Mouse (Mus musculus) MEL (cell line): ENCODE data around the gene Il17rc. TPM values are rescaled to one million over a fixed set of nuclear protein-coding genes. Genes with fewer than 3 reads are reported as not detected.
A peak's percentile ranks its signal among the peaks of the same experiment; 100 is the strongest.

Source experiments
- DNase-seq: peaks from one replicate; pipeline ENCODE4 v3.0.0; 2011; ENCODE audit warnings: low read depth, low spot score
- H3K27ac ChIP-seq: 2 replicates; pipeline ENCODE4 v1.5.1; 2012; ENCODE audit warnings: low read depth, mild to moderate bottlenecking, control low read depth, low read length, moderate library complexity; ENCODE audit not compliant: control insufficient read depth
- H3K27me3 ChIP-seq, 2 experiments: fragments of 150-350 bp in 1 of 2; sonication (generic) in 1 of 2; 2 replicates each; pipeline ENCODE4 v1.6.1; 2012; ENCODE audit warnings: low read length in 2 of 2, mild to moderate bottlenecking in 2 of 2, improper control_type of control experiment in 1 of 2, moderate library complexity in 1 of 2; ENCODE audit not compliant: insufficient read depth in 2 of 2, control insufficient read depth in 1 of 2
- H3K36me3 ChIP-seq, 2 experiments: 2 replicates each; pipeline ENCODE4 v1.6.1; 2012 to 2014; ENCODE audit warnings: low read length in 2 of 2, improper control_type of control experiment in 1 of 2, inconsistent platforms in 1 of 2, mild to moderate bottlenecking in 1 of 2; ENCODE audit not compliant: insufficient read depth in 2 of 2, control insufficient read depth in 1 of 2
- H3K4me1 ChIP-seq, 2 experiments: fragments of 150-350 bp in 1 of 2; sonication (generic) in 1 of 2; 2 replicates each; pipeline ENCODE4 v1.6.1; 2012; ENCODE audit warnings: low read length in 2 of 2, improper control_type of control experiment in 1 of 2, mild to moderate bottlenecking in 1 of 2; ENCODE audit not compliant: insufficient read depth in 2 of 2, control insufficient read depth in 1 of 2
- H3K4me3 ChIP-seq, 2 experiments: fragments of 150-350 bp in 1 of 2; sonication (generic) in 1 of 2; 2 replicates each; pipeline ENCODE4 v1.5.1; 2012; ENCODE audit warnings: low read depth in 2 of 2, low read length in 2 of 2, mild to moderate bottlenecking in 2 of 2, moderate library complexity in 2 of 2, control low read depth in 1 of 2, improper control_type of control experiment in 1 of 2; ENCODE audit not compliant: control insufficient read depth in 1 of 2, insufficient read depth in 1 of 2
- H3K79me2 ChIP-seq: 2 replicates; pipeline ENCODE4 v1.6.1; 2012; ENCODE audit warnings: mild to moderate bottlenecking, low read length, moderate library complexity; ENCODE audit not compliant: control insufficient read depth, poor library complexity, insufficient read depth
- H3K9ac ChIP-seq: 2 replicates; pipeline ENCODE4 v1.6.1; 2012; ENCODE audit warnings: low read depth, mild to moderate bottlenecking, control low read depth, low read length, moderate library complexity; ENCODE audit not compliant: control insufficient read depth, poor library complexity, severe bottlenecking
- H3K9me3 ChIP-seq: fragments of 150-350 bp; sonication (generic); replicated peaks from 2 replicates; pipeline ENCODE4 v1.6.1; 2012; ENCODE audit warnings: mild to moderate bottlenecking, low read length, improper control_type of control experiment, moderate library complexity; ENCODE audit not compliant: insufficient read depth
- BHLHE40 ChIP-seq: IDR thresholded peaks from 2 replicates; pipeline ENCODE4 v1.6.1; 2012; ENCODE audit warnings: low read depth, mild to moderate bottlenecking, inconsistent platforms, low read length, improper control_type of control experiment, borderline replicate concordance
- CHD1 ChIP-seq: IDR thresholded peaks from 2 replicates; pipeline ENCODE4 v1.6.1; 2012; ENCODE audit warnings: low read depth, mild to moderate bottlenecking, inconsistent platforms, low read length, improper control_type of control experiment
- CTCF ChIP-seq, 3 experiments: IDR thresholded peaks in 2 of 3; conservative IDR thresholded peaks in 1 of 3; 2 replicates each; pipeline ENCODE4 v1.5.1; 2011 to 2012; ENCODE audit warnings: low read length in 3 of 3, low read depth in 2 of 3, mild to moderate bottlenecking in 2 of 3, improper control_type of control experiment in 1 of 3, inconsistent platforms in 1 of 3, mixed read lengths in 1 of 3, moderate library complexity in 1 of 3; ENCODE audit not compliant: control insufficient read depth in 1 of 3, insufficient read depth in 1 of 3, poor library complexity in 1 of 3, severe bottlenecking in 1 of 3
- E2F4 ChIP-seq: IDR thresholded peaks from 2 replicates; pipeline ENCODE4 v1.6.1; 2011; ENCODE audit warnings: low read depth, low read length, improper control_type of control experiment, borderline replicate concordance
- EP300 ChIP-seq, 2 experiments: IDR thresholded peaks; 2 replicates each; pipeline ENCODE4 v1.6.1; 2011; ENCODE audit warnings: improper control_type of control experiment in 2 of 2, low read length in 2 of 2, low read depth in 1 of 2, mild to moderate bottlenecking in 1 of 2
- ETS1 ChIP-seq: IDR thresholded peaks from 2 replicates; pipeline ENCODE4 v1.6.1; 2012; ENCODE audit warnings: low read depth, mild to moderate bottlenecking, inconsistent platforms, low read length, improper control_type of control experiment, moderate library complexity
- GATA1 ChIP-seq: IDR thresholded peaks from 2 replicates; pipeline ENCODE4 v1.6.1; 2011; ENCODE audit warnings: low read depth, low read length, improper control_type of control experiment
- HCFC1 ChIP-seq: IDR thresholded peaks from 2 replicates; pipeline ENCODE4 v1.6.1; 2012; ENCODE audit warnings: low read depth, mild to moderate bottlenecking, inconsistent platforms, low read length, improper control_type of control experiment, moderate library complexity
- JUND ChIP-seq: IDR thresholded peaks from 2 replicates; pipeline ENCODE4 v1.6.1; 2011; ENCODE audit warnings: low read depth, mild to moderate bottlenecking, improper control_type of control experiment, low read length
- KAT2A ChIP-seq: conservative IDR thresholded peaks from 2 replicates; pipeline ENCODE4 v1.6.1; 2012; ENCODE audit warnings: low read depth, low read length, improper control_type of control experiment, inconsistent platforms
- MAFK ChIP-seq: IDR thresholded peaks from 2 replicates; pipeline ENCODE4 v1.6.1; 2011; ENCODE audit warnings: low read depth, mild to moderate bottlenecking, low read length, improper control_type of control experiment, borderline replicate concordance
- MXI1 ChIP-seq: IDR thresholded peaks from 2 replicates; pipeline ENCODE4 v1.6.1; 2011; ENCODE audit warnings: mild to moderate bottlenecking, low read depth, low read length, improper control_type of control experiment
- MYB ChIP-seq: IDR thresholded peaks from 2 replicates; pipeline ENCODE4 v1.6.1; 2011; ENCODE audit warnings: mild to moderate bottlenecking, low read depth, low read length, improper control_type of control experiment
- NELFE ChIP-seq: IDR thresholded peaks from 2 replicates; pipeline ENCODE4 v1.6.1; 2011; ENCODE audit warnings: low read depth, low read length, improper control_type of control experiment
- POLR2AphosphoS5 ChIP-seq: IDR thresholded peaks from 2 replicates; pipeline ENCODE4 v1.6.1; 2012; ENCODE audit warnings: low read depth, borderline replicate concordance, mild to moderate bottlenecking, inconsistent platforms, low read length, moderate library complexity, mixed read lengths
- RAD21 ChIP-seq: IDR thresholded peaks from 2 replicates; pipeline ENCODE4 v1.6.1; 2011; ENCODE audit warnings: mild to moderate bottlenecking, low read depth, low read length, improper control_type of control experiment
- SMC3 ChIP-seq: IDR thresholded peaks from 2 replicates; pipeline ENCODE4 v1.6.1; 2011; ENCODE audit warnings: low read depth, low read length, improper control_type of control experiment
- TAL1 ChIP-seq: IDR thresholded peaks from 2 replicates; pipeline ENCODE4 v1.6.1; 2012; ENCODE audit warnings: mild to moderate bottlenecking, inconsistent platforms, low read length, moderate library complexity, mixed read lengths
- USF2 ChIP-seq, 2 experiments: IDR thresholded peaks; 2 replicates each; pipeline ENCODE4 v1.6.1; 2011 to 2012; ENCODE audit warnings: improper control_type of control experiment in 2 of 2, low read length in 2 of 2, borderline replicate concordance in 1 of 2, inconsistent platforms in 1 of 2, low read depth in 1 of 2, mild to moderate bottlenecking in 1 of 2; ENCODE audit not compliant: insufficient read depth in 1 of 2
- ZKSCAN1 ChIP-seq: IDR thresholded peaks from 2 replicates; pipeline ENCODE4 v1.6.1; 2012; ENCODE audit warnings: low read depth, mild to moderate bottlenecking, inconsistent platforms, low read length, improper control_type of control experiment, moderate library complexity
- ZMIZ1 ChIP-seq: IDR thresholded peaks from 2 replicates; pipeline ENCODE4 v1.6.1; 2012; ENCODE audit warnings: low read depth, mild to moderate bottlenecking, inconsistent platforms, low read length, improper control_type of control experiment, moderate library complexity
- polyA plus RNA-seq, 2 experiments: library from polyadenylated mRNA; stranded (reverse) in 1 of 2; unstranded in 1 of 2; fragments of >175 nt in 1 of 2; fragments of >200 nt in 1 of 2; gene quantifications; 2 replicates each; pipeline versions ENCODE4 v1.2.1 to v1.2.4; 2012; ENCODE audit warnings: low replicate concordance in 2 of 2, low read depth in 1 of 2; ENCODE audit not compliant: insufficient read length in 2 of 2, insufficient read depth in 1 of 2, missing spikeins in 1 of 2
- total RNA-seq: library from RNA; depleted of rRNA; stranded (reverse); fragments of 300-350 nt; gene quantifications from 2 replicates; pipeline ENCODE4 v1.2.3, GENCODE M21; 2012

The Il17rc gene
- total and polyA plus RNA-seq, 3 experiments = 1.2 to 1.8 TPM; not detected in 1

DNA sequence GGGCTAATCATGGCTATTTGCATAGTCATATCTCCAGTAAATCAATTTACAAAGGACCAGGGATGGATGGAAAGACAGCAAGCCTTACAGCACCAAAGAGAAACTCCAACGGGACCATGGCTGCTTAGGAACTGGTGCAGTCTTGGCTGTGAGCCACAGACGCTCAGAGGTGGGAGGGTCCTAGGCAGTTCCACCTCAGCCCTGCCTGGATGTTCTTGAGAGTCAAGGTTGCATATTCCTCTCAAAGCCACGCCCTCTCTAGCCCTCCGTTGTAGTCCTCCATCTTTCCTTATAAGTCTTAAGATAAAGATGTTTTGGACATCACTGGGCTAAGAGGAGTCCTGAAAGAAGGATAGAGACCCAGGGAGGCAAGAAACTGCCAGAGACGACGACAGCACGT lies 7.2 kb upstream of the Il17rc start:
- no peak overlapping the region for H3K9ac ChIP-seq
- H3K27ac ChIP-seq = no peak overlapping the region
- peaks cover 6 to 11% of the 10 kb centered on the region in 2 experiments; a peak in 3 of 4 replicates for H3K27me3 ChIP-seq
- H3K36me3 ChIP-seq = no peaks in the 10 kb centered on the region
- peaks cover 0 to 4% of the 10 kb centered on the region in 2 experiments; a peak in 1 of 4 replicates for H3K4me1 ChIP-seq
- no peaks in the 10 kb centered on the region for H3K9me3 ChIP-seq
- TF ChIP-seq SMC3 (no peak), E2F4 (no peak), ETS1 (no peak), EP300 (IDR thresholded peaks at IDR 0.05; ENCODE audit: low read depth in 1 of 2, low read length in 2 of 2) (no peak), TAL1 (no peak), RAD21 (no peak), JUND (no peak), HCFC1 (no peak), KAT2A (no peak), USF2 (IDR thresholded peaks at IDR 0.05; ENCODE audit: borderline replicate concordance in 1 of 2, insufficient read depth in 1 of 2, low read depth in 1 of 2, low read length in 2 of 2) (no peak), MAFK (no peak), MXI1 (no peak), ZMIZ1 (no peak), ZKSCAN1 (no peak), MYB (no peak), GATA1 (no peak), POLR2AphosphoS5 (no peak), BHLHE40 (no peak), CHD1 (no peak)
- H3K4me3 ChIP-seq = no peak overlapping the region
- no peak for DNase-seq
- H3K79me2 ChIP-seq = no peaks in the 10 kb centered on the region

DNA sequence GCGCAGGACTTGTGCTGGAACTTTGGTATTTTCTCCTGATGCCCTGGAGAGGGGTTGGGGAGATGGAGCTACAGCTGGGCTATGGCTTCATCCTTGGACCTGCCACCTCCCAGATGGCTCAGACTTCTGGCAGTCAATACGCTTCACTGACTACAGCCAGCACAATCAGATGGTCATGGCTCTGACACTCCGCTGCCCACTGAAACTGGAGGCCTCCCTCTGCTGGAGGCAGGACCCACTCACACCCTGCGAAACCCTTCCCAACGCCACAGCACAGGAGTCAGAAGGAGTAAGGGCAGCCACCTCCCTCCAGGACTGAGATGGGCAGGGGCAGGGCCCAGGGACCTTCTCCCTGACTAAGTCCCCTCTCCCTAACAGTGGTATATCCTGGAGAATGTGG lies 5.6 kb upstream of the Il17rc start:
- no peak for DNase-seq
- no peaks in the 10 kb centered on the region for H3K79me2 ChIP-seq
- TF ChIP-seq CTCF (IDR thresholded peaks at IDR 0.05 in 2 of 3, conservative IDR thresholded peaks at IDR 0.05 in 1 of 3; ENCODE audit: control insufficient read depth in 1 of 3, insufficient read depth in 1 of 3, low read depth in 2 of 3, low read length in 3 of 3, poor library complexity in 1 of 3, severe bottlenecking in 1 of 3) (0 out of 6 replicates have a peak, but pooled peaks of 1 of the 3 experiments have one; percentile 0), RAD21 (no peak), NELFE (no peak), MXI1 (no peak)
- peaks cover 6 to 8% of the 10 kb centered on the region in 2 experiments; a peak in 2 of 4 replicates for H3K27me3 ChIP-seq
- peaks cover 0 to 4% of the 10 kb centered on the region in 2 experiments; a peak in 1 of 4 replicates for H3K4me1 ChIP-seq
- no peak overlapping the region for H3K9ac ChIP-seq
- no peaks in the 10 kb centered on the region for H3K9me3 ChIP-seq
- H3K4me3 ChIP-seq = no peak overlapping the region
- no peak overlapping the region for H3K27ac ChIP-seq
- H3K36me3 ChIP-seq = no peaks in the 10 kb centered on the region
